10 mouse cellular contexts compared by ENCODE assay signal in genomic region chr12:20845297-20845696, GRCm38 (mm10).
DNase-seq lines count a peak whose midpoint lies in the region; ATAC-seq and TF ChIP-seq lines count a peak whose summit lies in the region.
"Had no signal": no experiment of that assay in that cellular context is flagged by ENCODE, and none has a peak within 500 bp of the region (broad histone marks: within the 10 kb centered on the region; RNA-seq: fewer than 3 reads in every experiment).

No protein-coding gene starts in this region.

- peaks cover 16% of the 10 kb centered on the region; the same call in 1 of the 2 replicates for H3K9me3 ChIP-seq in kidney, embryonic 15.5 days (replicated peaks)
- no peaks in the 10 kb centered on the region for H3K9me3 ChIP-seq in intestine, embryonic 15.5 days
- H3K9me3 ChIP-seq in neural tube, embryonic 13.5 days = peaks cover 30% of the 10 kb centered on the region

- no peak overlapping the region for H3K9ac ChIP-seq in kidney, embryonic 15.5 days
- no peak overlapping the region for H3K9ac ChIP-seq in intestine, embryonic 15.5 days
- peak overlapping the region; percentile 52 for H3K9ac ChIP-seq in neural tube, embryonic 13.5 days

- no peak overlapping the region for H3K4me3 ChIP-seq in kidney, embryonic 15.5 days (replicated peaks)
- H3K4me3 ChIP-seq in intestine, embryonic 15.5 days (replicated peaks) = no peak overlapping the region
- H3K4me3 ChIP-seq in neural tube, embryonic 13.5 days = peak overlapping the region; percentile 23
- no peak overlapping the region for H3K4me3 ChIP-seq in thymus, adult 2 months (ENCODE audit: control insufficient read depth, insufficient read depth, low read length)

- TF ChIP-seq POLR2A in thymus, adult 2 months (IDR thresholded peaks at IDR 0.05; ENCODE audit: control insufficient read depth, extremely low read depth, insufficient read depth, low read length, poor library complexity) = no peak

- no peak for TF ChIP-seq CTCF in thymus, adult 2 months (IDR thresholded peaks at IDR 0.05; ENCODE audit: borderline replicate concordance, control insufficient read depth, extremely low read depth, insufficient read depth, low read length, poor library complexity)

- no peaks in the 10 kb centered on the region for H3K4me1 ChIP-seq in kidney, embryonic 15.5 days
- no peaks in the 10 kb centered on the region for H3K4me1 ChIP-seq in intestine, embryonic 15.5 days (replicated peaks)
- no peaks in the 10 kb centered on the region for H3K4me1 ChIP-seq in neural tube, embryonic 13.5 days (replicated peaks)
- H3K4me1 ChIP-seq in thymus, adult 2 months (replicated peaks; ENCODE audit: control insufficient read depth, insufficient read depth, low read length) = no peaks in the 10 kb centered on the region

- no peaks in the 10 kb centered on the region for H3K27me3 ChIP-seq in kidney, embryonic 15.5 days
- no peaks in the 10 kb centered on the region for H3K27me3 ChIP-seq in intestine, embryonic 15.5 days (replicated peaks)
- no peaks in the 10 kb centered on the region for H3K27me3 ChIP-seq in neural tube, embryonic 13.5 days
- no peaks in the 10 kb centered on the region for H3K27me3 ChIP-seq in thymus, adult 2 months (ENCODE audit: control insufficient read depth, insufficient read depth, low read length)

- 56% methylated on average over 17 of the region's 17 CpGs for WGBS in kidney, embryonic 15.5 days
- WGBS in intestine, embryonic 15.5 days = 58% methylated on average over 17 of the region's 17 CpGs
- WGBS in neural tube, embryonic 13.5 days = 58% methylated on average over 17 of the region's 17 CpGs
- 69% methylated on average over 17 of the region's 17 CpGs for WGBS in thymus, adult 2 months

- H3K36me3 ChIP-seq in kidney, embryonic 15.5 days = no peaks in the 10 kb centered on the region
- no peaks in the 10 kb centered on the region for H3K36me3 ChIP-seq in intestine, embryonic 15.5 days
- H3K36me3 ChIP-seq in neural tube, embryonic 13.5 days = no peaks in the 10 kb centered on the region
- H3K36me3 ChIP-seq in thymus, adult 2 months (ENCODE audit: control insufficient read depth, insufficient read depth, low read length) = no peaks in the 10 kb centered on the region
- H3K36me3 ChIP-seq: G1E had no signal

- DNase-seq in kidney, postnatal 4 days = no peak
- peak; percentile 1 for DNase-seq in embryo, embryonic 11 days
- DNase-seq in thymus, adult 2 months = no peak
- no peak for DNase-seq in thymus, postnatal 0 days (ENCODE audit: low spot score)
- DNase-seq: heart, adult 11 months; thymus, adult 18-20 months had no signal

- ATAC-seq in kidney, embryonic 15.5 days (replicated peaks; ENCODE audit: low FRiP score) = no peak
- ATAC-seq in intestine, embryonic 15.5 days = no peak
- ATAC-seq in neural tube, embryonic 13.5 days (ENCODE audit: low read depth) = no peak

- H3K27ac ChIP-seq in kidney, embryonic 15.5 days = no peak overlapping the region
- H3K27ac ChIP-seq in intestine, embryonic 15.5 days = no peak overlapping the region
- no peak overlapping the region for H3K27ac ChIP-seq in neural tube, embryonic 13.5 days (replicated peaks)
- H3K27ac ChIP-seq in thymus, adult 2 months (ENCODE audit: control insufficient read depth, insufficient read depth, low read length) = no peak overlapping the region

- peak overlapping the region; percentile 41 for H3K4me2 ChIP-seq in kidney, embryonic 15.5 days
- H3K4me2 ChIP-seq in intestine, embryonic 15.5 days (replicated peaks) = peak overlapping the region; percentile 34
- peak overlapping the region; percentile 31 for H3K4me2 ChIP-seq in neural tube, embryonic 13.5 days
